Mouse (Mus musculus) embryonic fibroblast, embryonic 13.5 days (primary cell): ENCODE results near the gene Rer1.

Experiments used
- CTCF ChIP-seq: IDR thresholded peaks from 2 replicates; pipeline ENCODE4 v1.5.1; 2011; ENCODE audit warnings: mild to moderate bottlenecking, control low read depth, low read length, moderate library complexity, borderline replicate concordance; ENCODE audit not compliant: insufficient read depth
- POLR2A ChIP-seq: IDR thresholded peaks from 2 replicates; pipeline ENCODE4 v1.6.1; 2011; ENCODE audit warnings: low read depth, mild to moderate bottlenecking, control low read depth, low read length, moderate library complexity

DNA sequence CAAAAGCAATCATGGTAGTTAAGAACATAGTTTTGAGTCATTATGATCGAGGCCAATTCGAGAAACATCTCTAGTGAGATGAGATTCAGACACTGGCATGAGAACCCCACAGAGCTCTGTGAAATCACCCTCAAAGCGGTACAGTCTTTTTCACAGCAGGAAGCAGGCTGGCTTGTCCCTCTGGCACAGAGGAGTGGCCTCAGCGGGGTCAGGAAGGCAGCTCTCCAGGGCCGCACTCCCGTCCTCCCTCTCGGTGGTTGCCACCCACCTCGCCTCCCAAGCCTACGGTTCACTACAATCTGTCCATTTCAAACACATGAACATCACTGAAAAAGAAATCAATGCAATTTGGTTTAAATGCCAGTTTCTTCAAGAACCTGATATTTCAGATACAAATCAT, 11.8 kb downstream of the Rer1 start:
- TF ChIP-seq CTCF (no peak), POLR2A (no peak)
